Mouse (Mus musculus) stomach, postnatal 0 days (tissue): ENCODE data around the gene Ddr2. TPM values are rescaled to one million over a fixed set of nuclear protein-coding genes. Genes with fewer than 3 reads are reported as not detected.
"Not testable (repeated sequence)": the region's sequence is repeated elsewhere in the genome, so short reads cannot be mapped to it uniquely, and the experiment has no call there.

Experiments used
- ATAC-seq: fragments of 200-750 bp; cut with Nextera tagmentation; 2 replicates; pipeline ENCODE4 v1.8.0; 2017; ENCODE audit not compliant: low FRiP score, low TSS enrichment
- DNase-seq: peaks from one replicate; pipeline ENCODE4 v3.0.0-alpha.2; 2016; ENCODE audit warnings: low spot score
- H3K27ac ChIP-seq: fragments of 300-500 bp; sonication (generic); replicated peaks from 2 replicates; pipeline ENCODE4 v1.5.1; 2014; ENCODE audit warnings: mild to moderate bottlenecking, control low read depth
- H3K27me3 ChIP-seq: fragments of 300-500 bp; sonication (generic); 2 replicates; pipeline ENCODE4 v1.6.1; 2014; ENCODE audit warnings: low read length; ENCODE audit not compliant: control insufficient read depth, insufficient read depth
- H3K36me3 ChIP-seq: fragments of 300-500 bp; sonication (generic); 2 replicates; pipeline ENCODE4 v1.6.1; 2014; ENCODE audit warnings: low read length, mixed read lengths; ENCODE audit not compliant: control insufficient read depth, insufficient read depth
- H3K4me1 ChIP-seq: fragments of 300-500 bp; sonication (generic); replicated peaks from 2 replicates; pipeline ENCODE4 v1.6.1; 2014; ENCODE audit warnings: antibody characterized with exemption; ENCODE audit not compliant: control insufficient read depth, insufficient read depth
- H3K4me2 ChIP-seq: fragments of 300-500 bp; sonication (generic); replicated peaks from 2 replicates; pipeline ENCODE4 v1.6.1; 2014; ENCODE audit warnings: low read depth, mild to moderate bottlenecking, control low read depth, moderate library complexity
- H3K4me3 ChIP-seq: fragments of 300-500 bp; sonication (generic); 2 replicates; pipeline ENCODE4 v1.5.1; 2014; ENCODE audit warnings: low read depth, low read length, control low read depth
- H3K9ac ChIP-seq: fragments of 300-500 bp; sonication (generic); 2 replicates; pipeline ENCODE4 v1.6.1; 2014; ENCODE audit warnings: mild to moderate bottlenecking, low read length, control low read depth, mixed read lengths
- H3K9me3 ChIP-seq: fragments of 300-500 bp; sonication (generic); 2 replicates; pipeline ENCODE4 v1.6.1; 2016; ENCODE audit warnings: low read length; ENCODE audit not compliant: control insufficient read depth
- CTCF ChIP-seq: IDR thresholded peaks from 2 replicates; pipeline ENCODE4 v1.5.1; 2016; ENCODE audit warnings: antibody characterized with exemption, low read depth, mild to moderate bottlenecking, moderate library complexity
- EP300 ChIP-seq: optimal IDR thresholded peaks from 2 replicates; pipeline ENCODE3; 2016; ENCODE audit warnings: antibody characterized with exemption
- WGBS: fragments of 180-500 bp; shearing (Covaris S2); extraction: QIAGEN DNeasy Blood & Tissue Kit; methylation state at CpG from one replicate; pipeline ENCODE4 v1.1.7; 2014; 5-methylcytosine and 5-hydroxymethylcytosine counted together
- polyA plus RNA-seq: library from polyadenylated mRNA; unstranded; fragments of >200 nt; fragmentation: Nextera tagmentation; extraction: Ambion mirVana; gene quantifications from 2 replicates; pipeline ENCODE4 v1.2.1, GENCODE M21; 2015

The Ddr2 gene
- polyA plus RNA-seq, 1 experiment from 2014 or later: 25.8 TPM

DNA sequence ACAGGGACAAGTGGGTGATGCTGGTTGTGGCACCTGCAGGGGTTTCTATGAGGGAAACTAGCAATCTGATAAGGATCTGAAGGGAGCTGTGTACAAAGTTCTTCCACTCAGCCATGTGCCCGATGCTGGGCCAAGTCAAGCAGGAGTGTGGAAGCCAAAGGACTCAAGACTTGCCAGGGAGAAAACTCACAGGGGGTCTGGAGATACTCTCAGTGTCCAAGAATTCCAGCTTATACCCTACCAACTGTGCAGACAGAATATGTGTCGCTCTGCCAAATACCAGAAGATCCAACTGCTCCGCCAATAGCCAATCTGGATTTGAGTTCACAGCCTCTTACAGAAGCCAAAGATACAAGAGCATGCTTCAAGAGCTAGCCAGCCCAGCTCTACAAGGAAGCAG lies 95.8 kb downstream of the Ddr2 start:
- TF ChIP-seq CTCF: no peak
- no peak for TF ChIP-seq EP300
- 78% methylated on average over 3 of the region's 3 CpGs for WGBS
- no peak for ATAC-seq
- Histone ChIP-seq H3K27ac (no peak overlapping the region), H3K9ac (no peak overlapping the region), H3K9me3 (peaks cover 12% of the 10 kb centered on the region), H3K4me2 (no peak overlapping the region), H3K27me3 (no peaks in the 10 kb centered on the region), H3K4me3 (no peak overlapping the region), H3K36me3 (no peaks in the 10 kb centered on the region), H3K4me1 (no peaks in the 10 kb centered on the region)
- no peak for DNase-seq

DNA sequence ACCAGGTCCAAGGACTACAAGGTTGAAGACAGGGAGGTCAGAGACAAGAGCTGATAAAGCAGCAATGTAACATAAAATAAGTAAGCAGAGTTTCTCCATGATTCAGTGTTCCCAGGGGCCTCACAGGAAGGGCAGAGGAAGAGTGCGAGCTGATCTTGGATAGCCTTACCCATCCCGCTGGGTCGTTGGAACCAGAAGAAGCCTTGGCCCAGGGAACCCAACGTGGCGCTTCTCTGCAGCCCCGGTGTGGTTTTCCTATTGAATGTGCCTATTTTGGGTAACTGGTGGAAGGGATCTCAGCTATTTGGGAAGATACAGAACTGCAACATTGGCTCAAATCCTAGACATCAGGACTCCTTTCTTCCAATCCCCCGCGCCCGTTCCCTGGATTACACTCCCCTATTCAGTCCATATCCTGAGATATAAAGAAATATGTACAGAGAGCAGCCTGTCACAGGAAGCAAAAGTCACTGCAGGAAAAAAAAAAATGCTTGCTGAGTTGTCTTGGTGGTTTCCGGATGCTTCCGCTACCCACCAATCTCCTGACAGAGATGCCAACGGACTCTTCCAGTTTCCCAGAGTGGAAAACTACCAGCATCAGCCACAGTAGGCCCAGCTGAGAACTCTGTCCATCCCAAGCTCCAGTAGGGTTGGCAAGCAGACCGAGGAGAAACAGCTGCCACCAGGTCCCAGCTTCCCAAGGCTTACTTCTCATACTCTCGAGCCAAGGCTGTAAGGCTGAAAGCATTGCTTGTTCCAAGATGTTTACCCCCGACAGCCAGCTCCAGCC lies 99.7 kb downstream of the Ddr2 start:
- Histone ChIP-seq H3K36me3 (no peaks in the 10 kb centered on the region), H3K4me3 (no peak overlapping the region), H3K27ac (0 out of 2 replicates have a peak overlapping the region, but pooled peaks have one; percentile 40), H3K27me3 (no peaks in the 10 kb centered on the region), H3K4me1 (no peaks in the 10 kb centered on the region), H3K4me2 (no peak overlapping the region), H3K9ac (no peak overlapping the region), H3K9me3 (no peaks in the 10 kb centered on the region)
- DNase-seq (no peak), ATAC-seq (no peak)
- no peak for TF ChIP-seq EP300
- WGBS: 81% methylated on average over 15 of the region's 15 CpGs

DNA sequence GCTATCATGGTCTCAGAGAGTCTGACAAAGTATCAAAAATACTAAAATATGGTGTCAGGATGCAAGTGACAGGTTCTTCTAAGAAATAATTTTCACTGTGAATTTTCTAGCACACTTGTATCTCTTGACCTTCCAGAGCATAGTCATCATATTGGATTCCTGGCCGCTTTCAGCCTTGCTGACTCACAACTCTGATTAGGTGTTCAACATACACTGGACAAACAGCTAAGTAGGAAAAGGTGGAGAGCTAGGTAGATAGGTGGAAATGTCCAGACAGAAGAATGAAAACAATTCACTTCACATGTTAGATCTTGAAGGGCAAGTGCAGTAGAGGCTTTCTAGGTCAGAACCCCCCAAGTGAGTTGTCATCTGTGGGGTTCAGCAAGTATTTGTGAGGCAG lies 101.3 kb downstream of the Ddr2 start:
- Histone ChIP-seq H3K27me3 (no peaks in the 10 kb centered on the region), H3K4me3 (no peak overlapping the region), H3K9me3 (no peaks in the 10 kb centered on the region), H3K4me1 (no peaks in the 10 kb centered on the region), H3K9ac (no peak overlapping the region), H3K36me3 (no peaks in the 10 kb centered on the region), H3K4me2 (no peak overlapping the region), H3K27ac (no peak overlapping the region)
- DNase-seq (no peak), ATAC-seq (no peak)
- TF ChIP-seq EP300: no peak
- no peak for TF ChIP-seq CTCF
- WGBS: 80% methylated on average over 1 of the region's 1 CpGs

DNA sequence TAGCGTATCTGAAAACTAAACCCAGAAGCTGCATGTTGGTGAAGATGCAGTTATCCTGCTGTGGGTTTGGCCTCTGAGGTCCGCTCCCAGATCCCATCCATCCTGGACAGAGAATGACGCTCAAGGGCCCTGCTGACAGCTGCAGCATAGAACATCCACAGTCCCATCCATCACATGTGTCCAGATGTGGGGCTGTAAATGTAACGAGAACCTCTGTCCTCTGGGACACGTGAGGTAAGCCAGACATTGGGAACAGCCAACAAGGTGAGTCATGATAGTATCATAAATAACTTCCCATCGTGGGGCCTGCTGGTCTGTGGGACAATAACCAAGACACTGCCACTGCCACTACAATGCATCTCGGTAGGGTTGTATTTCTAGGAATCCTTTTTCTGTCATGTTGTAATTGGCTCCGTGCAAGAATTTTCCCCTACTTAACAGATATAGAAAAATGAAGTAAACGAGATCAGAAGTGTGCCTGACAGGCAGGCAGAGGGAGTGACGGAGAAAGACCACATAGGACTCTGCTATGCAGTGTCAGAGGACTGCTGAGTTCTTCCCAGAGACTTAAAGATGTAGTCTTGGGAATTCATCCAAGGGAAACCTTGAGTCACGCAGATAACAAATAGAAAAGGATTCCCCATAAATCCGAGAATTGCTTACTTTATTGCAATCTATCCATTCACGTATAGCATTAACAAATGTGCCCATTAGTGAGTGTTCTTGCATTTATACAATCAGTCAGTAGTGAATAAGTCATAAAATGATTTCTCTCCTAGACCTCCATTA lies 101.9 kb downstream of the Ddr2 start:
- Histone ChIP-seq H3K9ac (no peak overlapping the region), H3K4me3 (no peak overlapping the region), H3K9me3 (no peaks in the 10 kb centered on the region), H3K27ac (no peak overlapping the region), H3K36me3 (no peaks in the 10 kb centered on the region), H3K27me3 (no peaks in the 10 kb centered on the region), H3K4me1 (no peaks in the 10 kb centered on the region), H3K4me2 (no peak overlapping the region)
- DNase-seq (no peak), ATAC-seq (no peak)
- no peak for TF ChIP-seq EP300
- TF ChIP-seq CTCF: no peak
- WGBS: 56% methylated on average over 13 of the region's 13 CpGs

DNA sequence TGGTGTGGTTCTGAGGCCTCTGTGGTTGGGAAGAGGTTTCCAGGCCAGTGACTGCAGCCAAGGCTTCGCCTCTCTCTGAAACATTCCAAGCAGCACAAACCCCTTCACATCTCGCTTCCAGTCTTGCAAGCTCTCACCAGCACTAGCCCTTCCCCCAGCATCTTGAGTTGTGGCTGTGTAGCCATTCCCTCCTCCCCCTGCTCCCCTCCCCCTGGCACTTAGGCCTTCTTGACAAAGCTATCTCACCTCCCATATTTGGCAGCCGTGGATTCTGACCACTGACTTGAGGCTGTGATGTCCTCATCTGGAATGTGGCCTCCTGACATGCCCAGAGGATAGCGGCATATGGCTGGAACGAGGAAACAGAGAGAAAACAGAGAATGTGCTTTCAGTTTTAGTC lies 104.0 kb downstream of the Ddr2 start:
- Histone ChIP-seq H3K27ac (peak overlapping the region; percentile 40), H3K4me1 (no peaks in the 10 kb centered on the region), H3K9me3 (no peaks in the 10 kb centered on the region), H3K9ac (no peak overlapping the region), H3K36me3 (0 out of 2 replicates have a peak, but pooled peaks cover 3% of the 10 kb centered on the region), H3K4me2 (no peak overlapping the region), H3K27me3 (no peaks in the 10 kb centered on the region), H3K4me3 (no peak overlapping the region)
- no peak for ATAC-seq
- no peak for DNase-seq
- TF ChIP-seq EP300: no peak
- no peak for TF ChIP-seq CTCF
- WGBS: 55% methylated on average over 5 of the region's 5 CpGs

DNA sequence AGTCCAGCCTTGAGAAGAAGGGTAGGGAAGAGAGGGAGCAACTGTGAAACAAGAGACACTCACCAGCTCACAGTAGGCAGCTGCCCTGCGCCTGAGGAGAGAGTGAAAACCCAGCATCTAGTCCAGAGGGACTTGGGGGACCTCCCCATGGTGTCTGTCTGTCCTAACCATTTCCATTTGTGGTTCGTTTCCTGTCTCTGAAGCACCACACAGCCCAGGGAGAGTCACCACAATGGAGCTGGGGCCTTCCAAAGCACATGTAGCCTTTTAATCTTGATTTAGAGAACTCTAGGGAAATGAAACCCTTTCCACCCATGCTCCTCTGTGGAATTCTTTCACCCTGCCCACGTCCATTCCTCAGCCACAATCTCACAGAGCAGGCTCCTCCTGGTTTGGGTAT lies 105.3 kb downstream of the Ddr2 start:
- Histone ChIP-seq H3K9me3 (no peaks in the 10 kb centered on the region), H3K4me3 (no peak overlapping the region), H3K4me2 (no peak overlapping the region), H3K4me1 (no peaks in the 10 kb centered on the region), H3K36me3 (0 out of 2 replicates have a peak, but pooled peaks cover 3% of the 10 kb centered on the region), H3K9ac (no peak overlapping the region), H3K27me3 (no peaks in the 10 kb centered on the region), H3K27ac (no peak overlapping the region)
- DNase-seq (no peak), ATAC-seq (no peak)
- WGBS: 86% methylated on average over 3 of the region's 3 CpGs
- TF ChIP-seq CTCF: no peak
- no peak for TF ChIP-seq EP300

DNA sequence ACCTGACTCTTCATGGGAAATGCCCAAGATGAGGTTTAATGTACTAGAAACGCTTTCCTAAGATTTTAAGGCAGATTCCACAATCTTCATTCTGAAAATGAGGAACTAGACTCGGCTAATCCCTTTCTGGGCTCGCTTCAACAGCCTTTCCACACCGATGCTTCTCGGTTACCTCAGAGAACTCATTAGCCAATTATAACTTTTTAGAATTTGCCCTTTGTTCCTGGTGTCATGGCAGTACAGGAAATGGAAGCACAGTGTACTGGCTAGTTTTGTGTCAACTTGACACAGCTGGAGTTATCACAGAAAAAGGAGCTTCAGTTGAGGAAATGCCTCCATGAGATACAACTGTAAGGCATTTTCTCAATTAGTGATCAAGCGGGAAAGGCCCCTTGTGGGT lies 116.7 kb downstream of the Ddr2 start:
- H3K4me2 ChIP-seq, H3K27me3 ChIP-seq, H3K36me3 ChIP-seq, DNase-seq, H3K4me3 ChIP-seq, H3K27ac ChIP-seq, H3K9me3 ChIP-seq, H3K9ac ChIP-seq, H3K4me1 ChIP-seq, ATAC-seq: not testable (repeated sequence)
- WGBS: 87% methylated on average over 5 of the region's 6 CpGs
